Mouse (Mus musculus) liver, embryonic 13.5 days (tissue): ENCODE data around the gene Sh3tc1. TPM values are rescaled to one million over a fixed set of nuclear protein-coding genes. Genes with fewer than 3 reads are reported as not detected.

ENCODE experiments used
- ATAC-seq: fragments of 200-750 bp; cut with Nextera tagmentation; 2 replicates; pipeline ENCODE4 v1.8.0; 2017; ENCODE audit warnings: low read depth, mild to moderate bottlenecking, moderate number of reproducible peaks, moderate library complexity
- DNase-seq: peaks from one replicate; pipeline ENCODE4 v3.0.0; 2022
- H3K27ac ChIP-seq: fragments of 300-500 bp; sonication (generic); 2 replicates; pipeline ENCODE4 v1.5.1; 2015; ENCODE audit warnings: moderate library complexity, mild to moderate bottlenecking, inconsistent platforms
- H3K27me3 ChIP-seq: fragments of 300-500 bp; sonication (generic); 2 replicates; pipeline ENCODE4 v1.6.1; 2015; ENCODE audit warnings: mild to moderate bottlenecking, inconsistent platforms
- H3K36me3 ChIP-seq: fragments of 300-500 bp; sonication (generic); 2 replicates; pipeline ENCODE4 v1.6.1; 2015; ENCODE audit warnings: mild to moderate bottlenecking, inconsistent platforms
- H3K4me1 ChIP-seq: fragments of 300-500 bp; sonication (generic); replicated peaks from 2 replicates; pipeline ENCODE4 v1.6.1; 2015; ENCODE audit warnings: inconsistent platforms
- H3K4me2 ChIP-seq: fragments of 300-500 bp; sonication (generic); 2 replicates; pipeline ENCODE4 v1.6.1; 2015; ENCODE audit warnings: inconsistent platforms, mild to moderate bottlenecking, moderate library complexity
- H3K4me3 ChIP-seq: fragments of 300-500 bp; sonication (generic); replicated peaks from 2 replicates; pipeline ENCODE4 v1.5.1; 2015; ENCODE audit warnings: mild to moderate bottlenecking, inconsistent platforms
- H3K9ac ChIP-seq: fragments of 300-500 bp; sonication (generic); 2 replicates; pipeline ENCODE4 v1.6.1; 2015; ENCODE audit warnings: mild to moderate bottlenecking, inconsistent platforms
- H3K9me3 ChIP-seq: fragments of 300-500 bp; sonication (generic); replicated peaks from 2 replicates; pipeline ENCODE4 v1.6.1; 2016; ENCODE audit warnings: inconsistent platforms
- WGBS: fragments of 180-500 bp; shearing (Covaris S2); methylation state at CpG from one replicate; pipeline ENCODE4 v1.1.7; 2015; ENCODE audit not compliant: insufficient replicate concordance; 5-methylcytosine and 5-hydroxymethylcytosine counted together
- polyA plus RNA-seq: library from polyadenylated mRNA; unstranded; fragments of >200 nt; fragmentation: Nextera tagmentation; extraction: Ambion mirVana; gene quantifications from 2 replicates; pipeline ENCODE4 v1.2.1, GENCODE M21; 2015

Gene Sh3tc1
- polyA plus RNA-seq, 1 experiment from 2014 or later = 2.1 TPM

DNA sequence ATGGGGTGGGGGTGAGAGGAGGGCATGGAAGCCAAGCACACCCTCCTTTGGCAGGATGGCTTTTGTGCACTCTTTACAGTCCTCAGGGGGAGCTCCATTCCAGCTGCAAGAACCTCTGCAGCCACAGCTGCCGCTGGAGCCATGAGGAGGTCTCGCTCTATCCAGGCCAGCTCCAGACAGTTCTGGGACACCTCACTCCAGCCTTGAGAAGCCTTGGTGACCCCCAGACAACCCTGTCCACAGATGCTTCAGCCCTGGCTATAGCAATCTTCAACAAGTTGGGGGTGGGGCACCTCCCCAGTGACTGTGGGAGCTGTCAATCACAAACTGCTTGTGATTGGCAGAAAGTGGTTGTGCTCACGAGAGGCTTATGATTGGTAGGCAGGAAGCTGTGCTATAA is 80.3 kb downstream of the Sh3tc1 start:
- no peaks in the 10 kb centered on the region for H3K36me3 ChIP-seq
- H3K9me3 ChIP-seq = no peaks in the 10 kb centered on the region
- no peak overlapping the region for H3K4me3 ChIP-seq
- no peak overlapping the region for H3K9ac ChIP-seq
- no peak overlapping the region for H3K4me2 ChIP-seq
- 68% methylated on average over 3 of the region's 3 CpGs for WGBS
- H3K4me1 ChIP-seq = no peaks in the 10 kb centered on the region
- no peaks in the 10 kb centered on the region for H3K27me3 ChIP-seq
- ATAC-seq = no peak
- no peak for DNase-seq
- H3K27ac ChIP-seq = no peak overlapping the region

GRCm38 (mm10) chr5:35655753-35656485 is 83.9 kb downstream of the Sh3tc1 start:
- 68% methylated on average over 10 of the region's 10 CpGs for WGBS
- Histone ChIP-seq H3K4me3 (no peak overlapping the region), H3K36me3 (no peaks in the 10 kb centered on the region), H3K27me3 (no peaks in the 10 kb centered on the region), H3K4me2 (no peak overlapping the region), H3K9me3 (no peaks in the 10 kb centered on the region), H3K27ac (no peak overlapping the region), H3K4me1 (no peaks in the 10 kb centered on the region), H3K9ac (no peak overlapping the region)
- DNase-seq = no peak
- ATAC-seq = no peak

DNA sequence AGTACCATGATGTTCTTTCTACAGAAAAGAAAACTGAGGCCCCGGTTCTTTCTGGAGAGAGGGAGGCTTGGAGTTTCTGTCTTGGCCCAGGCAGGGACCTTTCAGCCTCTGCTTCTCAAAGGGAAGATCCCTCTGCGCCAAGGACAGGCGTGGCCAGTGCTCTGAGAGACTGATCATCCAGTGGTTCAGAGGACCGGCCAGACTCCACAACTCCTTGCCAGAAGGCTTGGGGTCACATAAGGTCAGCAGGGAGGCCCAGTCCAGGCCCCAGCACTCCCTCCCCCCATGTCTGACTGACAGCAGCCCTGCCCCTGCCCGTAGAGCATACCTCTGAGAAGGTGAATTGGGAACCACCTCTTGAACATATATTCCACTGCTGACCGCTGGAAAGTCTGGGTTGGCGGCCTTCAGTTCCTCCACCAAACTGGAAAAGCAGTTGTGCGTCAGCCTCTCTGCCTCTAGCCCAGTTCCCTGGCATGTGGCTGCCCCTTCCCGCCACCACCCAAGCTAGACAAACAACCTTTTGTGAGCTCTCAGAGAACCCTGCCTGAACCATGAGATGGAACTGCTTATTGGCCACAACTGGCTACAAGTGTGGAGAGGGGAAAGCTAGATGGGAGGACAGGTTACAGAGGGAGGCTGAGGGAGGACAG is 85.9 kb downstream of the Sh3tc1 start:
- H3K36me3 ChIP-seq = no peaks in the 10 kb centered on the region
- no peak overlapping the region for H3K9ac ChIP-seq
- no peak for ATAC-seq
- no peak for DNase-seq
- H3K4me1 ChIP-seq = no peaks in the 10 kb centered on the region
- no peaks in the 10 kb centered on the region for H3K27me3 ChIP-seq
- no peak overlapping the region for H3K4me2 ChIP-seq
- no peak overlapping the region for H3K27ac ChIP-seq
- WGBS = 70% methylated on average over 9 of the region's 9 CpGs
- H3K4me3 ChIP-seq = no peak overlapping the region
- H3K9me3 ChIP-seq = no peaks in the 10 kb centered on the region

DNA sequence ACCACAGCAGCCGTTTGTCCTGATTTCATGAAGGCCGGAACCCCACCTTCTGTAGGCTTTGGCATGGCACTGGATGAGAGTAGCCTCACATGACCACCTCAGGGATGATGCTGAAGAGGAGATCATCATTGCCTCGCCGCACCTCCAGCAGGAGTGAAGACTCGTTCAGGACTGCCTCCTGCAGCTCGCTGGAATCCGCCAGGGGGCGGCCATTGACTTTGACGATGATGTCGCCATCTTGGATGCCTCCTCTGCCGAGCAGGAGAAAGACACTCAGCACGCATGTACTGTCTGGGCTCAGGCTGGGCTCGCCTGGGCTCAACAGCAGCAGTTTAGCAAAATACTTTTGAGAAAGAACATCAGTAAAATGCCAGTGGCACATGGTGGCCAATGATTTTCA is 86.9 kb downstream of the Sh3tc1 start:
- ATAC-seq (no peak), DNase-seq (no peak)
- Histone ChIP-seq H3K4me1 (no peaks in the 10 kb centered on the region), H3K9me3 (no peaks in the 10 kb centered on the region), H3K4me2 (no peak overlapping the region), H3K27me3 (no peaks in the 10 kb centered on the region), H3K4me3 (no peak overlapping the region), H3K27ac (no peak overlapping the region), H3K9ac (no peak overlapping the region), H3K36me3 (no peaks in the 10 kb centered on the region)
- 72% methylated on average over 13 of the region's 13 CpGs for WGBS

DNA sequence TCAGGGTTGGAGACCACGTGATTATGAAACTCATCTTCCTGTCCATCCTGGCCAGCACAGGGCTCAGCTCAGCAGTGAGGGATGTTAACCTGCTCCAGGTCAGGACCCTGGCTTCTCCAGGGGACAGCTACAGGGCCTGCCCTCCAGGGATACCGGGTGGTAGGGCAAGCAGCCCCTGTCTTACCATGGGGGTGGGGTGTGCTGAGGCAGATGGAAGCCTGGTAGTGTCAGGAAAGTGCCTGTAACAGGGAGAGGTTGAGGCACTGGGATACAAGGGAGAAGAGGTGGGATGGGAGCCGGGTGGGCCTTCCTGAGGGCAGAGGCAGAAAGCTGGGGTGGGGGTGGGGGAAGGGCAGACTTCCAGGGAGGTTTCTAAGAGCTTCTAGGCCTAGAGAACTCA is 87.5 kb downstream of the Sh3tc1 start:
- Histone ChIP-seq H3K27me3 (no peaks in the 10 kb centered on the region), H3K4me1 (no peaks in the 10 kb centered on the region), H3K9ac (no peak overlapping the region), H3K27ac (no peak overlapping the region), H3K4me2 (no peak overlapping the region), H3K36me3 (no peaks in the 10 kb centered on the region), H3K4me3 (no peak overlapping the region), H3K9me3 (no peaks in the 10 kb centered on the region)
- WGBS = 60% methylated on average over 3 of the region's 3 CpGs
- ATAC-seq (no peak), DNase-seq (no peak)

GRCm38 (mm10) chr5:35648230-35648629 is 91.6 kb downstream of the Sh3tc1 start:
- Histone ChIP-seq H3K36me3 (no peaks in the 10 kb centered on the region), H3K4me1 (no peaks in the 10 kb centered on the region), H3K4me2 (no peak overlapping the region), H3K9me3 (no peaks in the 10 kb centered on the region), H3K27ac (no peak overlapping the region), H3K4me3 (no peak overlapping the region), H3K9ac (no peak overlapping the region), H3K27me3 (no peaks in the 10 kb centered on the region)
- 36% methylated on average over 2 of the region's 2 CpGs for whole genome bisulfite sequencing
- ATAC-seq (no peak), DNase-seq (no peak)

DNA sequence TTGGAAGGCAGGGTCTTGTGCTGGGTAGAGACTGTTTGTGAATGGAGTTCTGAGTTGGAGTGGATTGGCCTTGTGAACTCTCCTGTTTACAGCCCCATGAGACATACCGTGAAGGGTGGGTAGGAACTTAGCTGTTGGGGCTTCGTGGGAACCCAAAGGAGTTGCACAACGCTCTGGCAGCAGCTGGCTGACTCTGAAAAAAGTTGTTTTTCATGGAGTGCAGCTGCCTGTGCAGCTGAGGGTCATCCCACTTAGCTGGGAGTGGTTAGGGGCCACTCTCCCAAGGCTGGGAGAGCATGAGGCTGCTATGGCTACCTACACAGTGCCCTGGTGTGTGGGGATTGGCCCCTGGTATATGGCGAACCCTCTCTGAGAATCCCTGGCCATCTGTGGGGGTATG is 92.2 kb downstream of the Sh3tc1 start:
- WGBS = 46% methylated on average over 4 of the region's 4 CpGs
- Histone ChIP-seq H3K4me1 (no peaks in the 10 kb centered on the region), H3K9ac (no peak overlapping the region), H3K4me3 (no peak overlapping the region), H3K4me2 (no peak overlapping the region), H3K9me3 (no peaks in the 10 kb centered on the region), H3K27me3 (no peaks in the 10 kb centered on the region), H3K27ac (no peak overlapping the region), H3K36me3 (no peaks in the 10 kb centered on the region)
- DNase-seq (no peak), ATAC-seq (no peak)

Other genes with a start within 250 kb of the Sh3tc1 start
- 1.2 and 1.4 TPM in 2 replicates for gene Cpz, start 214.3 kb downstream of the Sh3tc1 start, polyA plus RNA-seq
- 3.1 and 3.4 TPM in 2 replicates for gene Trmt44, start 164.9 kb downstream of the Sh3tc1 start, polyA plus RNA-seq
- 2.2 and 2.7 TPM in 2 replicates for gene Acox3, start 156.9 kb downstream of the Sh3tc1 start, polyA plus RNA-seq
- 1.0 and 1.3 TPM in 2 replicates for gene Htra3, start 60.2 kb downstream of the Sh3tc1 start, polyA plus RNA-seq
- 0.03 and 0.18 TPM in 2 replicates for gene Ablim2, start 17.9 kb upstream of the Sh3tc1 start, polyA plus RNA-seq
- gene Afap1, start 153.3 kb upstream of the Sh3tc1 start, polyA plus RNA-seq = 1.3 and 1.5 TPM in 2 replicates